Mouse (Mus musculus) heart, adult 2 months (tissue): ENCODE measurements around the gene Ugt2b37.

Source experiments
- CTCF ChIP-seq: fragments of 200-600 bp; IDR thresholded peaks from 2 replicates; pipeline ENCODE4 v1.8.1; 2022; ENCODE audit warnings: antibody characterized with exemption, mild to moderate bottlenecking, moderate library complexity
- EP300 ChIP-seq: fragments of 200-500 bp; IDR thresholded peaks from 2 replicates; pipeline ENCODE4 v1.6.1; 2011; ENCODE audit warnings: low read depth, low read length, control low read depth; ENCODE audit not compliant: insufficient read depth
- POLR2A ChIP-seq: fragments of 200-500 bp; IDR thresholded peaks from 2 replicates; pipeline ENCODE4 v1.6.1; 2011; ENCODE audit warnings: mild to moderate bottlenecking, low read depth, low read length, control low read depth; ENCODE audit not compliant: insufficient read depth

DNA sequence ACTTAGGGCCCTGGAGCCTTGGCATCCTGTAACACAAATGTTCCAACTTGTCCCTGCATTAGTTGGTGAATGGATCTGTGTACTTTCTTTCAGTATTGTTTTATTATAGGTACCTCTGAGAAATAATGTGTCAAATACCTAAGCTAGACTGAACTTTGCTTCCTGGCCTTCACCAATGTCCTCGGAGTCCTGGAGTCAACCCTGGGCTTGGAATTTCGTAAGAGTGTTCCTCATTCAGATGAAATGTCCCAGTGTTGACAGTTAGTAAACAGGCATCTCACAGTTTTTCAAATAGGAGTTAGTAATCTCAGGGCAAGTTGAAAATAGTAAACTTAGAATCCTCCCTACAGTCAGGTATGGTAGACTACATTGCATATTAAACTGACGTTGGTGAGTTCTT, 1.2 kb upstream of the Ugt2b37 start:
- TF ChIP-seq EP300 (no peak), POLR2A (no peak), CTCF (no peak)
